Mouse (Mus musculus) monocyte, adult 5-6 weeks (primary cell): ENCODE measurements around the gene Bms1. TPM values are rescaled to one million over a fixed set of nuclear protein-coding genes. Genes with fewer than 3 reads are reported as not detected.

Experiments
- ATAC-seq: fragments of 153-309, 156-312 bp; replicated peaks from 2 replicates; pipeline ENCODE4 v1.8.0; 2017; ENCODE audit warnings: mild to moderate bottlenecking; ENCODE audit not compliant: low TSS enrichment, insufficient number of reproducible peaks, severe bottlenecking, poor library complexity, low FRiP score
- total RNA-seq: library from RNA; stranded (forward); fragments of 200-1000, 200-491, 200-594 nt; gene quantifications from 3 replicates; pipeline ENCODE4 v1.2.3, GENCODE M21; 2017

Bms1 gene
- total RNA-seq = 68.3 to 102 TPM (median 77.0 TPM) in 3 replicates

DNA sequence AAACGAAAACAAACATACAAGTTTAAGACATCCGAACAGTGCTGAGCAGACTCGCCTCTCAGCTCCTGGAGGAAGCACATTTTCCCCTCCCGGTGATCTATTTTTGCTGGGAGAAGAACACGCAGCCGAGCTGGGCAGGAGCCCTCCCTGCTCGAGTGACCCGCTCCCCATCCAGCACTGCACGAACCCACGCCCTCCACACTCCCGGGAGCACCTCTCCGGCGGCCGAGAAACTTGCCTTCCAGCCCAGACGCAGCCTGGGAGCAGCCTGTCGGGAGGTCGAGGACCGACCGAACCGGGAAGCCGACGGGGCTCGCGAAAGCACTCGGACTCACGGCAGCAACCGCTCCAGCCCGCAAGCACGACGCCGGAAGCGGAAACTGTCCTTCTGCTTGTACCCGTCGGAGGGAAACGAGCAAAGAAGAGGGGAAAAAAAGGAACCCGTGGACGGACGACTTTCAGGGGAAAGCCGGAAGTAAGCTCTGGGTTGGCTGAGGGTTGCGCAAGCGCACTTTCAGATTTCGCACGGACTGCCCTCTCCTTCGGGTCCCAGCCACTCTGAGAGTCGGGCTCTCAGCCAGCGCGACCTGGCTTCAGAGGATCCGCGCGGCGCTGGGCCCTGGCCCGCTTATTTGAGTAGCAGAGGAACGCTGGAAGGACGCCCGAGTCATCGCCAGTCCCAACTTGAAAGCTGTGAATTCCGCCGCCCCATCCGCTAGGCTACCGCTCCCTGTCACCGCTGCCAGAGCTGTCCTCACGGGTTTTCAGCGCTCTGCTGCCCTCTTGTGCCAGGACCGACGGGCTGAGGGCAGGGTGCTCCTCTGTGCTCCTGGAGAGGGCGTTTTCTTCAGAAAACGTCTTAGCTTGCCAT is at the start of gene Bms1:
TSS of gene Bms1 (minus strand) at position 425 of the 871 bp plus-strand sequence.
- peak; percentile 97 for ATAC-seq

DNA sequence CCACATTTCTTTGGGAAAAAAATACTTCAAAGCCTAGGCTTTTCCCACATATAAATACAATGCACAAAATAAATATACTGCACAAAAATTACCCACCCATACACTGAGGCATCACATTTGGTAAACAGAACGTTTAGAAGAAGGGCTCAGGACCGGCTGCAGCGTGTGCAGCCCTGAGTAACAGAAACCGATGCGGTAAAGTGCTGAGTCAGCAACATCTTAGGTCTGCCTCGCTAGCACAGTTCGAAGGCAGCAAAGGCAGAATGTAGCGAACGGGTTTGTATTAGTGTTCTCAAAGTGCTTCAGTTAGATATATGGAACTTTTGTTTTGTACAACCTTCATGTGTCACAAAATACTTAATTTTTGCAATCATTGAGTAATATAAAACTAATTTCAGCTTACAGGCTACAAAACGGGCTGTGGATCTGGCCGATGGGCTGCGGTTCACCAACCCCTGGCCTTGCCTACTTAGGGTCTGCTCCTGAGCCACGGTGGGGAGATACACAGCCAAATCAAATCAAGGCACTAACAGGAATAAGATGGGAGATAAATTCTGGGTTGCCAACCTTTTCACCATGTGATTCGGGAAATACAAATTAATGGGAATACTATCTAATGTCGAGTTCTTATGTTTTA is 42.9 kb upstream of the Bms1 start:
- no peak for ATAC-seq

DNA sequence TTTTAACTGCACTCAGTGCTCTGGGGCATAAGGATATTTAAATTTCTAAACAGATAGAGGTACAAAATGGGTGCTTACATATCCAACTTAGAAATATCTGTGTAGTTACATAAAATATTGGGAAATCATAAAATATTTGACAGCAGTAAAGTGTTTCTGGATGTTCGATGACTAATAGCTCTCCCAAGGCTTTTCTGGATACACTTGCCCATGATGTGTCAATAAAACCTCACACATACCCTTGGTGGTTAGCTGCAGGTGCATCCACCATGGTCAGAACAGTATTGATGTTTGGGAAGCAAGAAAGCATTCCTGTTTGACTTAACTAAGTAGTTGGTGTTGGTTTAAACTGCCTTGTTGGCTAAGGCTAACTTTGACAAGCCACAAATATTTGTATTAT is 38.5 kb upstream of the Bms1 start:
- no peak for ATAC-seq

DNA sequence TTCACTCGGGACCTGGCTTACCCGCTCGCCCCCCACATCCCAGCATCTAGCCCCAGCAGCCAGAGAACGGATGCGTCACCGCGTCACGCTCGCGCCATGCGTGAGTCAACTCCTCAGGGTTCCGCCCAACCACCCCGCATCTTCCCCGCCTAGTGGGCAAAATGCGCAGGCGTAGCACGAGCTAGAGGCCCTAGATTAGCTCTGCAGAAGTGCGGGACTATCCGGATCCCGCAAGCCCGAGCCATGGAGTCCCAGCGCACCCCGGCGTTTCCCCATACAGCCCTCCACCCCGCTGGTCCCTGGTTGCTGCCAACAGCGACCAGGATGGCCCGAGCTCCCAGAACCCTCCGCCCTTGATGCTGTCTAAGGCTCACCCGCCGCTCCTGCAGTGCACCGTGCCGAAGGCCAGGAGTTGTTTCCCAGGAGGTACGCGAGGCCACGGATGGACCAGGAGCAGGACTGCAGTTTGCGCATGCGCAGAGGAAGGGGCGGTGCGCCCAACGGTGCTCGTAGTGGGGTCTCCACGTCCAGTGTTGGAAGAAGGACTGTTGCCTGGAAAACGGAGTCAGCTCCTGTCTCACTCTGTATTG is 35.9 kb upstream of the Bms1 start, which contains the start of gene Zfp248:
TSS of gene Zfp248 (minus strand) at position 487 of the 590 bp plus-strand sequence.
- peak; percentile 61; the same call in 1 of the 2 replicates for ATAC-seq

DNA sequence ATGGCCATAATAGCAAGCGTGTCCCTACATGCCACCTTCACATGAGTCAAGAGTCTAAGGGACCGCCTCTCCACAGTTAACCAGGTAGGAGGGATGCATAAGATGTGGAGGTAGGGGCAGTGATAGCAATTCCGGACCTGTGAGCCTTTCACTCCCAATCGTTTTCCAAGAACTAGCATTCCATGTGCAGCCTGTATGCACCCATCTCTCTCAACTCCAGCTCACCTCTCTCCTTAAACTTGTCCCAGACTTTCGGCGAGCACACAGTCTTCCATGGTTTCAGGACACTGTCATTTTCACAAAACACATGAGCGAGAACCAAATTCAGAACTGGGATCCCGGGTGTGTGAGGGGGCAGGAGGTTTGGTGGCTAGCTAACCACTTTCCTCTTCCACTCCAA is 35.2 kb upstream of the Bms1 start:
- ATAC-seq = no peak

DNA sequence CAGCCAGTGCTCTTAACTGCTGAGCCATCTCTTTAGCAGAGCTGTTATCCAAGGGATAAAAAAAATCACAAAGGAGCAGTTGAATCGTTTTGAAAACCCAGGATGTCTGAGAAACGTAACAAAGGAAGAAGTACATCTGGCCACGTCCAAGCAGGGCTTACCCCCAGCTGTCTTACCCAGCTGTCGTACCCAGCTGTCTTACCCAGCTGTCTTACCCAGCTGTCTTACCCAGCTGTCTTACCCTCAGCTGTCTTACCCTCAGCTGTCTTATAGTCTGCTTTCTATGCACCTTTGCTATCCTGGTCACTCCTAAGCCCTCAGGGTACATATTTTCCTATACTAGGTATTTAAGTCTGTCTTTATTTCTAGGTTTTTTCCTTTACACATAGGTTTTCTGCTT is 12.2 kb upstream of the Bms1 start:
- no peak for ATAC-seq

DNA sequence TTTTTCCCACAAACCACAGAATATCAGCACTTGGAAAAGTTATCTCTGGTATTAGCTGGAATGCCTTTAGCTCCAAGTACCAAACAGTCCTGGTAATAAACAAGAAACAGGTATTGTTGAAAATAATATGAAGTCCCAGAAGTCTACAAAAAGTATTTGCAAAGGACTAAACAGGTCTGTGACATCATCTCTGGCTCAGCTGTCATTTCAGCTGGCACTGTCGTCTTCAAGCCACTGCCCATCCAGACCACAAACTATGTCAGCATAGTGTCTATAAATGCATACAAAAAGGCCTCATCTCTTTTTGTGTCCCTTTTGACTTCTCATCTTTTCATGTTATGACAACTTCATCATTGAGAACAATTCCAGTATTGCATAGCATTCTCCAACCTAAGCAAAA is 7.4 kb upstream of the Bms1 start:
- ATAC-seq = no peak

DNA sequence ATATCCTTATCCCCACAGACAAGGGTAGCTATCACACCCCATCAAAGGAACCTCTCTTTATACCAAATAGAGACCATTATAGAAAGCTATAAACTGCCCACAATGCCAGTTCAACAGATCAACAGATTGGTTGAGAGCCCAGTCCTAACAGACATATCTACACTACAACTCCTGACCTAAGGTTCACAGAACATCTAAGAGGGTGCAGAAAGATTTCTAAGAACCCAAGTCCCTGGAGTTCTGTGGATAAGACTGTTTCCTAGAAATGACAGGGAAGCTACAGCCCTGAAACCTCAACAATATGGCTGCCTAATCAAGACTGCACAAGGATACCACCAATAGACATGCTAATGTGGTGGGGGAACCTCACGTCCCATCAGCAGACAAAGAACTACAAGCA is 8.8 kb downstream of the Bms1 start:
- no peak for ATAC-seq

DNA sequence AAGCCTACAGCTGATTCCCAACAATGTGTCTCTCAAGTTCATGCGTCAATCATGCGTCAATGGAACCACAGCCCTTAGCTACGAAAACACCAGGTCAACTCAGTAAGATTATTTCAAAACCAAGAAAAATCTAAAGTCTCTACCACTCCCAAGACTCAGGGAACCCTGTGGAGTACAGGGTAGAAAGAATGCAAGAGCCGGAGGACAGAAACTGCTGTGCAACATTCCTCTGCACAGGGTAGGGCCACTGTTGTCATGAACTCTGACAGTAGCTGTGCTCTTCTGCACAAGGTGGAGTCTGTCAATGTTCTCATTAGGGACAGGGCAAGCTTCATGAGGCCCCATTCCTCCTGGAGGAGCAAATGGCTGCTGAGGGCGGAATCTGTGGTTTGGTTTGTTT is 10.8 kb downstream of the Bms1 start:
- ATAC-seq = no peak

DNA sequence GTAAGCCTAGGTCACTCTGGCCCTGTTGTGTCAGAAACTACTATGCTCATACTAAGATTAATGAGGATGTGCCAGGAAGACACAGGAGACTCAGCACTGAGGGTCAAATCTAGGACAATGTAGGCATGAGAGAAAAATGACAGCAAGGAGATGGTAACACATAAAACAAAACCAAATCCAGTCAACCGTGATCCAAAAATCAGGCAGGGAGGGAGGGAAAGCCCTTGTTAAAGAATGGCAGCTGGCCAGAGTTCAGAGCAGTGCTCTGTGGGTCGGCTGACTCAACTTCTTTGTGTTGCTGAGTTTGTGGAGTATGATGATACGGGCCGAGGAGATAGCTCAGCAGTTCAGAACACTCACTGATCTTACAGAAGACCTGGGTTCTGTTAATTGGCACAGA is 12.9 kb downstream of the Bms1 start:
- ATAC-seq = no peak

DNA sequence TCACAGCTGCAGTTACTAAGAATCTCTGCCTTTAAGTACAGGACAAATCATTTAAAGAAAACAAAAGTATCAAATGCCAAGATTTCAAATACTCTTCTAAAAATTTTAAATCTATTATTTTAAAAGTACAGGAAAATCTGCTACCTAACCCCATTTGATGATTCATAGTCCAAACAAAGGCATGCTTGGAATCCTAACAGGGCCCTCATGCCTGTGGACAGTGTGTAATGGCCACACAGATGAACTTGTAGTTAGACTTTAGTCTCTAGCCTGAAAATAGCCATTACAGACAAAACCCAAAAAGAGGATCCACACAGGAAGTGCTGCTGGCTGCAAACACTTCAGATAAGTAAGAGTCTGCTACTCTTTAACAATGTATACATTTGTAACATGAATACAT is 28.5 kb downstream of the Bms1 start:
- no peak for ATAC-seq

DNA sequence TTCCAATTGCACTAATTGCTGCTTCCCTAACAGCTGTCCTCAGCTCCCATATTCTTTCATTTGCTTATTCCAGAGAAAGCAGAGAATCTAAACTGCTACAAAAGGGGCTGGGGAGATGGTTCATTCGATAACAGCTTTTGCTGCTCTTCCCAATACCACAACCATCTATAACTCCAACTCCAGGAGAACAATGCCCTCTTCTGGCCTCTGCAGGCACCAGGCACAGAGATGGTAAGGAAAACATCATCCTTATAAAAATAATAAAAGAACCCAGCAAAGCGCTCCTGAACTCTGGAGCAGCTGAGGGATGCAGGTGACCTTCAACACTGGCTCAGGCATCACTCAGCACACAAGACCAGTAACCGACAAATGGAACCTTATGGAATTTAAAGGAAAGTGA is 33.3 kb downstream of the Bms1 start:
- ATAC-seq = no peak

DNA sequence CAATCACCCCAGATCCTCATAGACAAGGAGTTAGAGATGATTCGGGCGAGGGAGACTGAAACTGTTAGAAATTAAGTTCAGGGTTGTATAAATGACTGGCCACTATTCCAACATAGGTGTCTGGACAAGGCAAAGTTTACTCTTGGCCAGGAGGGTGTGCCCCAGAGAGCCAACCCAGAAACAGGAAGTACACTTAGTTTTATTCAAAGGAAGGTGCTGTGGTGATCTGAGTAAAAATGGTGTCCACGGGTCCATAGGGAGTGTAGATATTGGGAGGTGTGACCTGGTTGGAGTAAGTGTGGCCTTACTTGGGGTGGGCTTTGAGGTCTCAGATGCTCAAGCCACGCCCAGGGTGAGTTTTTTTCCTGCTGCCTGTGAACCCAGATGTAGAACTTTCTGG is 38.0 kb downstream of the Bms1 start:
- no peak for ATAC-seq

DNA sequence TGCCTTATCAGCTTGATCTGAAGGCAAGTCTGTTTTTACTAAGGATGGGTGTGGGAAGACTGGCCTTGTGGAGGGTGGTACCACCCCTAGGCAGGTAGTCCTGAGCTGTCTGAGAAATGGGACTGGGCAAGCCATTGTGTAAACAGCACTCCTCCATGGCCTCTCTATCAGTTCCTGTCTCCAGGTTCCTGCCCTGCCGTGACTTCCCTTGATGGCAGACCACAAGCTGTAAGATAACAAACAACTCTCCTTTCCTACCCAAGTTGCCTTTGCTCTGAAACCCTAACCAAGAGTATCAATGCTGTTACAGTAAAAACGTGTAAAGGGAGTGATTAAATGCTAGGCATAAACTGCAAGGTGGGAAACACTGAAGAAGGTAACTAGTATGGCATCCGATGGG is 38.6 kb downstream of the Bms1 start:
- ATAC-seq = no peak

DNA sequence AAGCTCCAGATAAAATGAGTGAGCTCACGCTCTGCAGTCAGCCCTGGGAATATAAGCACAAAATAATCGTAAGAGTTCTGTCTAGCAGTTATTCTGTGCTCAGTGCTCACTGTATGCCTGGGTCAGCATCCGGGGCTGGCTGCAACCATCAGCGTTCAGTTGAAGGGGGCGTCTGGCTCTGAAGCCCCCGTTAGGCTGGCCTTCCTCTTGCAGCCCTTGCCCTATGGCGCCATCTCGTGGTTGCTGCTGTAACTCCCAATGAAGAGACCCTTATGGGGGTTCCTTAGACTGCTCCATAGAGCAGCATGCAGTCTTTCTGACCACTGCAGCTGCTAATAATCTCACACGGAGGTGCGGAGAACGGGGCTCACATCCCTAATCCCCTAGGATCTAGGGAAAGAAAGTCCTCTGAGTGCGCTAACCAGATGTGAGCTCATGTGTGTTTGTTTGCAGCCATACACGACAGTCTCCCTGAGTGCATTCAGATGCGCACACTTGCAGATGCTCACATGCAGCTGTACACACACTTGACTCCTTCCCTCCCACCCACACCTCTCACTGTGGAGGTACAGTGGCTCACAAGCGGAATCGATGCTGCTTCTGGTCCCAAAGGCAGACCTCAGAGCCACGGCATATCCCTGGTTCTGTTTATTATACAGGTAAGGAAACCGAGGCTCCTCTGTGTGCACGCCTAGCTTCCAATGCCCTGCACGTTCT is 39.7 kb downstream of the Bms1 start:
- no peak for ATAC-seq

DNA sequence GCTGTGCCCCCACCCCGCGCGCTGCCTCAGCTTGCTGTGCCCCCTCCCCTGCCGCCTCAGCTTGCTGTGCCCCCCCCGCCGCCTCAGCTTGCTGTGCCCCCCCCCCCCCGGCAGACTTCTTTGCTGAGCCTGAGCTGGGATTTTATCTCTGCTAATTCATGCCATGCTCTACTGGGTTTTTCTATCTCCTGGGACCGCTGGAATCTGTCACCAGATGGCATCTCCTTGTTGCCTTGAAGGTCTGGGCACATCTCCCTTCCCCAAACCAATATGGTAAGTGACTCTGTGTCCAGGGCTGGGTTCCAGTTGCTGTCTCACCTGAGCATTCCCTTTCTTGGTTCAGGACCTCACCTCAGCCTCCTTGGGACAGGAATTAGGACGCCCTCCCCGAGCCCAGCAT is 41.7 kb downstream of the Bms1 start:
- no peak for ATAC-seq

DNA sequence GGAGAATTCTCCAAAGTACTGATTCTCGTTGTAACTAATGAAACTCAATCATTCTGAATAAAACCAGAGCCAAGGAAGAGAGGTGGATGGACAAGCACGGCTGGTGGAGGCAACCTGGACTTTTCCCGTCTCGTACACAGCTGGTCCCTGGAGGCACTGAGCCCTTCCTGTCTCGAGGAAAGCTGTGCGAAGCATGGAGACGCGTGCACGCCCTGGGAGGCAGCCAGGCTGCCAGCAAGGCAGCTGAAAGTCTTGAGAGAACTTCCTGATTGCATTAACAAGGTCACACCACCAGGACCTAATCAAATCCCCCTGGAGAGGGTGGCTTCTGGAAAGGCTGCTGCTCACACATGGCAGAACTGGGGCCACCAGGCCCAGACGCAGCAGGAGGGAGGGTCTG is 43.3 kb downstream of the Bms1 start:
- no peak for ATAC-seq

DNA sequence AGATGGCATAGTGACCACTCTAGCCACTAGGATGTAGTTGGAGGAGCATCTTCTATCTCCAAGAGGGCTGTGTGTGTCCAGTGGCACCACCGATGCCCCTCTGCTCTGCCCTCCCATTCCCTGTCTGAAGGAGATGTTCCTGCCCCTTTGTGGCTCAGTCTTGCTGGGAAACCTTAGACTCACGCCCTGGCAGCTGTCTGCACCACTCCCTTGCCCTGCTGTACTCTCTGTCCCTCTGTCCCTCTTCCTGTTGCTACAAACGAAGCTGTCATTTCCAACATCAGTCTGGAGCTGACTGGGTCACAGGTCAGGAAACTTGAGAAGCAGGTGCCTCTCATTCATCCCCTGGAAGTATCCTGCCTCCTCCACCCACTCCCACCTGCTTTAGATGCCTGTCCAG is 43.8 kb downstream of the Bms1 start:
- no peak for ATAC-seq

DNA sequence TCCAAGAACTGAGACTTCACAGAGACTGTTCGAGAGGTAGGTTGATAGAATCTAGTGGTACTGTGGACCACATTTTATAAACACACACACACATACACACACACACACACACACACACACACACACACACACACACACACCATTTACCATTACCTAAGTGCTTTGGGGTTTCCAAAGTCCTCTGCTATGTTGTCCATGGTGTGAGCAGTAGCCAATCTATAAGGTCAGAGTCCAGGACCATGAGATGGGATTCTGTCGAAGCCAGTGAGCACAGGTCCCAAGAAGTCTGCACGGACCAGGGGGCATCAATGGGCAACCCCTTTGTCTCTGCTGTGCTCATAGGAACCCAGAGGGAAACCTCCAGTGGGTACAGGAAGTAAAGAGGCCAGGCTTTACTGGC is 44.2 kb downstream of the Bms1 start:
- ATAC-seq = no peak
